Mouse (Mus musculus): ENCODE data around the gene Rtn4rl1.

DNA sequence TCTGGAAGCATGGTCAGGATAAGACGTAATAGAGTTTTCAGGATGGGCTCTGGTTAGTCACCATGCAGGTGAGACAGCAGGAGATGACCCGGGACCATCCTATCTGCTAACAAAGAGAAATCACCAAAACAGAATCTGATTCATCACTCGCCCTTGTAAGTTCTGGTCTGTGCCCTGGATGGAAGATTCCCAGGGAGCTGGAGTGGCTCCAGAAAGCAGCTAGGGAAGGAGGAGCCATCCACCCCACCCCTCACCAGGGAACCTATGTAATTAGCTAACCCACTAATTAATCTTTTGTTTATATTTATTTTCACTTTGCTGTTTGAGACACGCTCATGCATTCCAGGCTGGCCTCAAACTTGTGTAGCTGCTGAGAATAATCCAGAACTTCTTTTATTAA lies 38.9 kb downstream of the Rtn4rl1 start:
- TF ChIP-seq POLR2A (IDR thresholded peaks at IDR 0.05; ENCODE audit: borderline replicate concordance, insufficient read depth, low read length) (no peak), CTCF (IDR thresholded peaks at IDR 0.05; ENCODE audit: borderline replicate concordance, insufficient read depth, low read depth, low read length) (no peak)

Measured in cerebellum, adult 2 months (tissue).